21 mouse cellular contexts compared by ENCODE assay signal in genomic region chr1:165348627-165349026, GRCm38 (mm10). TPM values are rescaled to one million over a fixed set of nuclear protein-coding genes. Genes with fewer than 3 reads are reported as not detected.
DNase-seq lines count a peak whose midpoint lies in the region; ATAC-seq and TF ChIP-seq lines count a peak whose summit lies in the region.
"Had no signal": no experiment of that assay in that cellular context is flagged by ENCODE, and none has a peak within 500 bp of the region (broad histone marks: within the 10 kb centered on the region; RNA-seq: fewer than 3 reads in every experiment).

No protein-coding gene starts in this region.

- no peak for TF ChIP-seq EP300 in liver, embryonic 14.5 days (IDR thresholded peaks at IDR 0.05; ENCODE audit: low read depth)
- no peak for TF ChIP-seq EP300 in stomach, postnatal 0 days (optimal IDR thresholded peaks at IDR 0.05)

- no peaks in the 10 kb centered on the region for H3K9me3 ChIP-seq in kidney, embryonic 14.5 days (ENCODE audit: control insufficient read depth, low read length)
- no peaks in the 10 kb centered on the region for H3K9me3 ChIP-seq in kidney, embryonic 16.5 days (ENCODE audit: low read length)
- no peaks in the 10 kb centered on the region for H3K9me3 ChIP-seq in liver, embryonic 14.5 days (ENCODE audit: control insufficient read depth, low read length)
- no peaks in the 10 kb centered on the region for H3K9me3 ChIP-seq in stomach, postnatal 0 days (ENCODE audit: control insufficient read depth, low read length)
- H3K9me3 ChIP-seq: heart, embryonic 10.5 days; hindbrain, embryonic 13.5 days; midbrain, embryonic 10.5 days had no signal

- H3K4me2 ChIP-seq in kidney, embryonic 14.5 days (replicated peaks; ENCODE audit: low read depth, low read length), result no peak overlapping the region
- H3K4me2 ChIP-seq in kidney, embryonic 16.5 days (replicated peaks; ENCODE audit: low read depth, low read length), result no peak overlapping the region
- no peak overlapping the region for H3K4me2 ChIP-seq in liver, embryonic 14.5 days (ENCODE audit: low read depth)
- no peak overlapping the region for H3K4me2 ChIP-seq in stomach, postnatal 0 days (replicated peaks; ENCODE audit: low read depth)
- H3K4me2 ChIP-seq: hindbrain, embryonic 13.5 days had no signal

- ATAC-seq in kidney, embryonic 14.5 days (ENCODE audit: low FRiP score, low TSS enrichment), result no peak
- ATAC-seq in kidney, embryonic 16.5 days (ENCODE audit: low FRiP score, low TSS enrichment), result peak; percentile 54; the same call in 1 of the 2 replicates
- ATAC-seq in liver, embryonic 14.5 days (ENCODE audit: insufficient read depth), result peak; percentile 38; the same call in 1 of the 2 replicates
- ATAC-seq in stomach, postnatal 0 days (ENCODE audit: low FRiP score, low TSS enrichment), result peak; percentile 91
- no peak for ATAC-seq in erythroid progenitor cell, adult 5-6 weeks (replicated peaks; ENCODE audit: low FRiP score, poor library complexity, severe bottlenecking)
- ATAC-seq: CD4-positive, CD25-positive, alpha-beta regulatory T cell, adult 4 months; inflammation-experienced regulatory T-cells, adult 6 months; Patski had no signal

- no peak overlapping the region for H3K9ac ChIP-seq in kidney, embryonic 14.5 days (ENCODE audit: low read depth, low read length)
- no peak overlapping the region for H3K9ac ChIP-seq in kidney, embryonic 16.5 days (replicated peaks; ENCODE audit: low read length)
- H3K9ac ChIP-seq in liver, embryonic 14.5 days (replicated peaks), result no peak overlapping the region
- no peak overlapping the region for H3K9ac ChIP-seq in stomach, postnatal 0 days (ENCODE audit: low read length)
- H3K9ac ChIP-seq: hindbrain, embryonic 13.5 days had no signal

- no peaks in the 10 kb centered on the region for H3K4me1 ChIP-seq in kidney, embryonic 14.5 days (ENCODE audit: control insufficient read depth, insufficient read depth, low read length)
- no peaks in the 10 kb centered on the region for H3K4me1 ChIP-seq in kidney, embryonic 16.5 days (ENCODE audit: insufficient read depth, low read length)
- 0 out of 4 replicates have a peak, but pooled peaks cover 0 to 2% of the 10 kb centered on the region in 2 experiments for H3K4me1 ChIP-seq in liver, embryonic 14.5 days (replicated peaks; ENCODE audit: control insufficient read depth in 2 of 2, insufficient read depth in 2 of 2, low read length in 1 of 2)
- no peaks in the 10 kb centered on the region for H3K4me1 ChIP-seq in stomach, postnatal 0 days (replicated peaks; ENCODE audit: control insufficient read depth, insufficient read depth)
- H3K4me1 ChIP-seq: heart, embryonic 10.5 days; hindbrain, embryonic 13.5 days; midbrain, embryonic 10.5 days had no signal

- TF ChIP-seq CTCF in liver, embryonic 14.5 days (IDR thresholded peaks at IDR 0.05; ENCODE audit: low read depth), result no peak
- TF ChIP-seq CTCF in stomach, postnatal 0 days (IDR thresholded peaks at IDR 0.05; ENCODE audit: low read depth), result no peak

- no peak overlapping the region for H3K4me3 ChIP-seq in kidney, embryonic 14.5 days (ENCODE audit: low read length)
- no peak overlapping the region for H3K4me3 ChIP-seq in kidney, embryonic 16.5 days (ENCODE audit: low read length)
- H3K4me3 ChIP-seq in liver, embryonic 14.5 days (ENCODE audit: insufficient read depth in 1 of 2, low read depth in 2 of 2, low read length in 2 of 2), result no peak overlapping the region
- H3K4me3 ChIP-seq in stomach, postnatal 0 days (ENCODE audit: low read depth, low read length), result no peak overlapping the region
- H3K4me3 ChIP-seq: heart, embryonic 10.5 days; hindbrain, embryonic 13.5 days; left cerebral cortex, adult 2 months; midbrain, embryonic 10.5 days had no signal

- no peak overlapping the region for H3K27ac ChIP-seq in kidney, embryonic 14.5 days (ENCODE audit: low read depth, low read length)
- H3K27ac ChIP-seq in kidney, embryonic 16.5 days (ENCODE audit: low read length), result no peak overlapping the region
- no peak overlapping the region for H3K27ac ChIP-seq in liver, embryonic 14.5 days
- no peak overlapping the region for H3K27ac ChIP-seq in stomach, postnatal 0 days (replicated peaks)
- H3K27ac ChIP-seq: heart, embryonic 10.5 days; hindbrain, embryonic 13.5 days; left cerebral cortex, adult 2 months; macrophage; midbrain, embryonic 10.5 days had no signal

- no peaks in the 10 kb centered on the region for H3K27me3 ChIP-seq in kidney, embryonic 14.5 days (ENCODE audit: control insufficient read depth, insufficient read depth, low read length)
- H3K27me3 ChIP-seq in kidney, embryonic 16.5 days (ENCODE audit: insufficient read depth, low read length), result no peaks in the 10 kb centered on the region
- no peaks in the 10 kb centered on the region for H3K27me3 ChIP-seq in liver, embryonic 14.5 days (ENCODE audit: control insufficient read depth, insufficient read depth, low read length)
- H3K27me3 ChIP-seq in stomach, postnatal 0 days (ENCODE audit: control insufficient read depth, insufficient read depth, low read length), result no peaks in the 10 kb centered on the region
- H3K27me3 ChIP-seq: hindbrain, embryonic 13.5 days; Patski had no signal

- H3K36me3 ChIP-seq in kidney, embryonic 14.5 days (ENCODE audit: control insufficient read depth, insufficient read depth, low read length), result peaks cover 10% of the 10 kb centered on the region; the same call in 1 of the 2 replicates
- peaks cover 12% of the 10 kb centered on the region for H3K36me3 ChIP-seq in kidney, embryonic 16.5 days (ENCODE audit: insufficient read depth, low read length)
- peaks cover 5% of the 10 kb centered on the region for H3K36me3 ChIP-seq in liver, embryonic 14.5 days (replicated peaks; ENCODE audit: control insufficient read depth, insufficient read depth, low read depth)
- H3K36me3 ChIP-seq in stomach, postnatal 0 days (ENCODE audit: control insufficient read depth, insufficient read depth, low read length), result no peaks in the 10 kb centered on the region

- peak; percentile 17 for DNase-seq in kidney, adult 18-20 months
- DNase-seq in liver, embryonic 14.5 days (ENCODE audit: low read depth in 3 of 3, low spot score in 3 of 3), result peak in 2 of 3 experiments; percentile 19 to 24
- peak; percentile 27 for DNase-seq in stomach, postnatal 0 days (ENCODE audit: low spot score)
- DNase-seq in lung, adult 18-20 months, result no peak
- DNase-seq in layer of hippocampus, postnatal 25 days (ENCODE audit: extremely low spot score in 1 of 2, low spot score in 1 of 2), result no peak
- DNase-seq: adrenal gland, postnatal 25 days; cerebellum, adult 18-20 months; thymus, adult 18-20 months; thymus, postnatal 4 days had no signal

RNA-seq across cellular contexts. Expression of gene Gpr161, which starts 53.0 kb away (rescaled TPM):
- polyA plus RNA-seq in kidney, embryonic 14.5 days (2014; fragmentation: Nextera tagmentation; extraction: Ambion mirVana), result 2.0 and 2.4 TPM in 2 replicates
- 1.3 TPM in 2 replicates for polyA plus RNA-seq in kidney, embryonic 16.5 days (2015; fragmentation: Nextera tagmentation; extraction: Ambion mirVana)
- polyA plus RNA-seq in liver, embryonic 14.5 days (2012; rRNA removed), result 0.11 TPM in 2 replicates
- polyA plus RNA-seq in liver, embryonic 14.5 days (2014; fragmentation: Nextera tagmentation; extraction: Ambion mirVana), result 0.04 TPM in 1 of 2 replicates, not detected in the other
- polyA plus RNA-seq in stomach, postnatal 0 days (2015; fragmentation: Nextera tagmentation; extraction: Ambion mirVana), result 0.52 and 0.57 TPM in 2 replicates
- 10 to 100 TPM; 64.5 to 75.6 TPM for total RNA-seq in layer of hippocampus, postnatal 25 days (2021)
- total RNA-seq in erythroid progenitor cell, adult 5-6 weeks (2015; ENCODE audit: low replicate concordance), result not detected in 2 replicates
- 0.26 TPM in 1 of 2 replicates, not detected in the other for total RNA-seq in erythroid progenitor cell, adult 5-6 weeks (2017; ENCODE audit: low replicate concordance)
- total RNA-seq: monocyte, adult 5-6 weeks had no signal
- polyA plus RNA-seq: inflammation-experienced regulatory T-cells, adult 6 months; macrophage had no signal

Comparison
In these comparisons a context has a peak if more than half of its experiments do, and no peak if none do; other contexts are left out.
1. ATAC-seq: peak in kidney, embryonic 16.5 days (single experiment), liver, embryonic 14.5 days (single experiment) and stomach, postnatal 0 days (single experiment); none in kidney, embryonic 14.5 days (single experiment) and erythroid progenitor cell, adult 5-6 weeks (single experiment).
2. DNase-seq: peak in kidney, adult 18-20 months (single experiment), liver, embryonic 14.5 days (2 of 3) and stomach, postnatal 0 days (single experiment); none in lung, adult 18-20 months (0 of 2) and layer of hippocampus, postnatal 25 days (0 of 2).